Mouse (Mus musculus) brain, embryonic 14.5 days (tissue): ENCODE results near the gene Rnf26.

Experiments used
- CTCF ChIP-seq: fragments of 200-500 bp; IDR thresholded peaks from 2 replicates; pipeline ENCODE4 v1.5.1; 2012; ENCODE audit warnings: inconsistent platforms, mild to moderate bottlenecking, moderate library complexity, borderline replicate concordance; ENCODE audit not compliant: insufficient read depth, insufficient read length; ENCODE audit errors: extremely low read depth
- POLR2A ChIP-seq: fragments of 200-500 bp; IDR thresholded peaks from 2 replicates; pipeline ENCODE4 v1.6.1; 2012; ENCODE audit warnings: mild to moderate bottlenecking, inconsistent platforms, borderline replicate concordance; ENCODE audit not compliant: poor library complexity, insufficient read depth, insufficient read length, severe bottlenecking; ENCODE audit errors: extremely low read depth

GRCm38 (mm10) chr9:44077266-44077910 is 35.9 kb downstream of the Rnf26 start:
- TF ChIP-seq CTCF: no peak
- no peak for TF ChIP-seq POLR2A
